Mouse (Mus musculus) cerebellum, postnatal 10 days (tissue): ENCODE measurements around the gene Olfr1123.
"Not testable (repeated sequence)": the region's sequence is repeated elsewhere in the genome, so short reads cannot be mapped to it uniquely, and the experiment has no call there.

Source experiments
- DNase-seq, 2 experiments: peaks; one replicate each; pipeline ENCODE4 v3.0.0; 2021; ENCODE audit warnings: mixed read lengths in 2 of 2

Olfr1123 gene

DNA sequence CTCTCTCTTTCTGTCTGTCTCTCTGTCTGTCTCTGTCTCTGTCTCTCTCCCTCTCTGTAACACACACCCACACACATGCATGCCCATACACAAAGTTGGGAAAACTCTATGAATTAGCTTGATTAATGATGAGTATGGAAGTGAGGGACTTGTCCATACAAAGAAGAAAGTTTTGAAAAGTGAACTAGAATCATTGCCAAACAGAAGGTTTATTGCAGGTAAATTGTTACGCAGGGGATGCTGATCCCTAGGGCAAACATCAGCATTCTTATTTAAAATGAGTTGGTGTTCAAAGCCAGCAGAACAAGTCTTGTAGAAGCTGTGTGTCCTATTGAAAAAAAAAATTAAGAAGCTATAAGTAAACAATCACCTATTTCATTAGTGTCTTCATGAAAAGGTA, at the start of gene Olfr1123:
Gene Olfr1123, plus strand, starts transcription at position 301 of the 400 bp plus-strand sequence.
- DNase-seq: no peak

GRCm38 (mm10) chr2:87369595-87369994, 46.8 kb upstream of the Olfr1123 start, which contains the start of gene Olfr1121:
TSS of gene Olfr1121 (plus strand) at chr2:87369895.
- no peak for DNase-seq

DNA sequence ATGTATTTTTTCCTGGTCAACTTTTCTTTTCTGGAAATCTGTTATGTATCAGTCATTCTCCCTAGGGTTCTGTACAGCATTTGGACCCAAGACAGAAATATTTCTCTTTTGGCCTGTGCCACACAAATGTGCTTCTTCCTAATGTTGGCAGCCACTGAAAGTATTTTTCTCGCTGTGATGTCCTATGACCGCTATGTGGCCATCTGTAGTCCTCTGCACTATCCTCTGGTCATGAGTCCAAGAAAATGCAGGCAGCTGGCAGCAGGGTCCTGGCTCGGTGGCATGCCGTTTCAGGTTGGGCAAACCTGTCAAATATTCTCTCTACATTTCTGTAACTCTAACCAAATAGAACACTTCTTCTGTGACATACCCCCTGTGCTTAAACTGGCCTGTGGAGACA, 44.7 kb upstream of the Olfr1123 start:
- DNase-seq: peak; percentile 87 to 91

GRCm38 (mm10) chr2:87383935-87384334, 32.5 kb upstream of the Olfr1123 start:
- no peak for DNase-seq

- DNase-seq: no peak
Observed at GRCm38 (mm10) chr2:87385549-87385948, 30.9 kb upstream of the Olfr1123 start, which contains the start of gene Olfr1122. TSS of gene Olfr1122 (plus strand) at chr2:87385849.

DNA sequence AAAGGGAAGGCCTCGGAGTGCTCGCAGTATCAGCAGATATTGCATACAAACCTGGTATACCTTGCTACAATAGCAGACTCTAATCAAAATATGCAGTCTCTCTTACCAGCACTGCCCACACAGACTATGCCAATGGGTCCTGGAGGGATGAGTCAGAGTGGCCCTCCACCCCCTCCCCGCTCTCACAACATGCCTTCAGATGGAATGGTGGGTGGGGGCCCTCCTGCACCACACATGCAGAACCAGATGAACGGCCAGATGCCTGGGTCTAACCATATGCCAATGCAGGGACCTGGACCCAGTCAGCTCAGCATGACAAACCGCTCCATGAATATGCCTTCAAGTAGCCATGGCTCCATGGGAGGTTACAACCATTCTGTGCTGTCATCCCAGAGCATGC, 22.8 kb upstream of the Olfr1123 start:
- DNase-seq: not testable (repeated sequence)

GRCm38 (mm10) chr2:87394686-87395085, 21.7 kb upstream of the Olfr1123 start:
- DNase-seq: not testable (repeated sequence)

GRCm38 (mm10) chr2:87429975-87430374, 13.5 kb downstream of the Olfr1123 start, which contains the start of gene Olfr1124:
TSS of gene Olfr1124 (plus strand) at chr2:87430275.
- no peak for DNase-seq

DNA sequence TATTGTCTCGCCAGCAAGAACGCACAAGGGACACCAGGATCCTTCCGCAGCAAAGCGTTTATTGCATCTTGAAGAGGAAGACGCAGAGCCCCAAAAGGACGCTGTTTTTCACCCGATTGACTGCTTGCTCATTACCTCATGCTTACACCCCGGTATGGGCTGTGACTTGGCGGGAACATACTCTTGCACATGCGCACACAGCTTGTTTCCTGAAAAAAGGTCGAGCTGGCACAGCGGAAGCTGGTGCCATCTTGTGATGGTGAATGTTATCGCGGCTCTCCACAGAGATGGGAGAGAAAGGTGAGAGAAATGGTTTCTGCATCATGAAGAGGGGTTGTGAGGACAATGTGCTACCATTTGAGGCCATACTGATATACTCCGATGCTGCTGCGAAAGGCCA, 21.3 kb downstream of the Olfr1123 start:
- DNase-seq: no peak

DNA sequence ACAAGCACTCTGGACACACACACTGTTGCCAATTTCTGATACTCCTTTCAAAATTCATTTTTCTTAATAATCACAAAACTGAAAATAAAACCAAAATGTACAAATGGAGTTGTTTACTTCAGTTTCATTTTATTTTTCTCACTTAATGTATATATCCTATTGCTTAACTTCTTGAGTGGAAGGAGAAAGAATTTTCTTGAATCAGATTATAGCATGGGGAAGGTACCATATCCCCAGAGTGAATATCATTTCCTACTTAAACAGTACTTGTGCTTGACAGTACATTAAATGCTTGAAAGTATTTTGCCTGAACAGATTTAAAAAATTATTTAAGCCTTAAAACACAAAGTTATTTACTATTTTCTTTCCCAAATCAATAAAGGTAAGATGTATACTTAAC, 37.2 kb downstream of the Olfr1123 start, which contains the start of gene Olfr1126:
Gene Olfr1126, plus strand, starts transcription at position 301 of the 400 bp plus-strand sequence.
- DNase-seq: no peak

DNA sequence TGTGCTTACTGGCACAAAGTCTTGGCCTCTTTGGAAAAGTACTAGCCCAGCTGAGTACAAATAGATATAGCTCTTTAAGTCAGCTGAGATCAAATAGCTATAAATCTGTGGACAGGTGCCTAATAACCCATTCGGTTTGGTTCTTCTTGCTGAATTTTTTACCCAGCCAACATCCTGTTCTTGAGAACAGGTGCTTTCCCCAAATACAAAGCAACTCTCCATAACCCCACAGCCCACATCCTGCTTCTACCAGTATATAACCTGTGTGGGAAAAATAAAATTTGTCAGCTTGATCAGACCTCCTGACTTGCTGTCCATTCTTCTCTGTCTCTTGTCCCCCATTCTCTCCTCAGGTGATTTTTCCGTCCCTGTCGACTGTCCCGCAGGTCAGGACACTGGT, 45.3 kb downstream of the Olfr1123 start:
- no peak for DNase-seq
